Mouse (Mus musculus) lung, embryonic 14.5 days (tissue): ENCODE results near the gene Acrbp. TPM values are rescaled to one million over a fixed set of nuclear protein-coding genes. Genes with fewer than 3 reads are reported as not detected.

ENCODE experiments used
- ATAC-seq: fragments of 200-750 bp; cut with Nextera tagmentation; 2 replicates; pipeline ENCODE4 v1.8.0; 2017; ENCODE audit warnings: mild to moderate bottlenecking, moderate TSS enrichment, moderate library complexity; ENCODE audit not compliant: insufficient read depth
- DNase-seq: peaks from one replicate; pipeline ENCODE4 v3.0.0-alpha.2; 2015
- H3K27ac ChIP-seq: fragments of 300-500 bp; sonication (generic); 2 replicates; pipeline ENCODE4 v1.5.1; 2014; ENCODE audit warnings: low read depth, mild to moderate bottlenecking, moderate library complexity
- H3K27me3 ChIP-seq: fragments of 300-500 bp; sonication (generic); 2 replicates; pipeline ENCODE4 v1.6.1; 2014; ENCODE audit warnings: low read length, control low read depth; ENCODE audit not compliant: insufficient read depth
- H3K36me3 ChIP-seq: fragments of 300-500 bp; sonication (generic); 2 replicates; pipeline ENCODE4 v1.6.1; 2014; ENCODE audit warnings: control low read depth; ENCODE audit not compliant: insufficient read depth
- H3K4me1 ChIP-seq: fragments of 300-500 bp; sonication (generic); 2 replicates; pipeline ENCODE4 v1.6.1; 2014; ENCODE audit warnings: antibody characterized with exemption, control low read depth; ENCODE audit not compliant: insufficient read depth
- H3K4me2 ChIP-seq: fragments of 300-500 bp; sonication (generic); 2 replicates; pipeline ENCODE4 v1.6.1; 2014; ENCODE audit warnings: mild to moderate bottlenecking
- H3K4me3 ChIP-seq: fragments of 300-500 bp; sonication (generic); 2 replicates; pipeline ENCODE4 v1.5.1; 2014; ENCODE audit warnings: low read depth, low read length
- H3K9ac ChIP-seq: fragments of 300-500 bp; sonication (generic); 2 replicates; pipeline ENCODE4 v1.6.1; 2014
- H3K9me3 ChIP-seq: fragments of 300-500 bp; sonication (generic); 2 replicates; pipeline ENCODE4 v1.6.1; 2016; ENCODE audit warnings: low read depth, low read length, control low read depth
- CTCF ChIP-seq: IDR thresholded peaks from 2 replicates; pipeline ENCODE4 v1.5.1; 2016; ENCODE audit warnings: antibody characterized with exemption, low read depth
- WGBS: fragments of 180-500 bp; shearing (Covaris S2); extraction: QIAGEN DNeasy Blood & Tissue Kit; methylation state at CpG from one replicate; pipeline ENCODE4 v1.1.7; 2014; 5-methylcytosine and 5-hydroxymethylcytosine counted together
- polyA plus RNA-seq: library from polyadenylated mRNA; unstranded; fragments of >200 nt; fragmentation: Nextera tagmentation; extraction: Ambion mirVana; gene quantifications from 2 replicates; pipeline ENCODE4 v1.2.1, GENCODE M21; 2014

Gene Acrbp
- 13.6 TPM in 2 replicates for polyA plus RNA-seq

DNA sequence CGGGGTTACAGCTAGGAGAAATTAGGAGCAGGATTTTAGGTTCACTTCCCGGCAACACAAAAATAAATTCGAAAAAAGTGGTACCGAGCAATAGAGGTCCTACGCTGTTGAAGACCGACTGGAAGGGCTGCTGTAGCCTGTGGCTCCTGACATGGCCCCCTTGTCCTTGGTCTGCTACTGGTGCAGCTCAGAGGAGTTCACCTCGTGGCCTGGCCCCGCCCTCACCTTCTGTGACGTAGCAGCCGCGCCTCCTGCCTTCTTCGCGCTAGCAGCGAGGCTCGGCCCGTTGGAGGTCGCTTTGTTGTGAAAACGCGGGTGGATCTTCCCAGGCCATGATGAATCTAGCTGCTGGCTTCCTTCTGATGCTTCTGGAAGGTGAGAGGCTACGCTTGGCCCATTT, at the start of gene Acrbp:
Acrbp (plus strand) TSS at position 12 of the 400 bp plus-strand sequence.
- peaks cover 91% of the 10 kb centered on the region for H3K36me3 ChIP-seq
- H3K9ac ChIP-seq = no peak within 1 kb of the TSS
- ATAC-seq (no peak), DNase-seq (peak; percentile 30)
- no peak within 1 kb of the TSS for H3K27ac ChIP-seq
- no peak for TF ChIP-seq CTCF
- no peaks in the 10 kb centered on the region for H3K27me3 ChIP-seq
- no peak within 1 kb of the TSS for H3K4me3 ChIP-seq
- H3K4me1 ChIP-seq = no peaks in the 10 kb centered on the region
- H3K4me2 ChIP-seq = peak within 1 kb of the TSS; percentile 40
- 32% methylated on average over 20 of the region's 20 CpGs for WGBS
- H3K9me3 ChIP-seq = no peaks in the 10 kb centered on the region

DNA sequence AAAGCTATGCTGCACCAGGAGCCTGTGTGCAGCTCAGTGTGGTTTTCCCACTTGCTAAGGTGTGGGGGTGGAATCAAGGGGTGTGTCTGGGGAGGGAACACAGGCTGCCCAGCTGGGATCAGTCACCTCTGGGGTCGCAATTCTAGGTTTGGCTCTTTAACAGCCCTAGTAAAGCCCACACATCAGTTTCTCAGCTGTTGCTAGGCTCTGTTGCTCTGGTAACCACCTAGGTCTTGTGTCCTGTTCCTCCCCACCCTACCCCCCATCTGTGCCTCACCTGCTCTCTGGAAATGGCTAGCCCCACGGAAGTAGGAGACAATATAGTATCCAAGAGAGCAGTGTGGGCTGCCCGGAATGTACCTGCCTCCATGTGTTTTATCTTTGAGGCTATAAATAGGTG, 45.8 kb upstream of the Acrbp start:
- Histone ChIP-seq H3K27me3 (peaks cover 35% of the 10 kb centered on the region), H3K4me1 (no peaks in the 10 kb centered on the region), H3K4me2 (no peak overlapping the region), H3K4me3 (no peak overlapping the region), H3K9ac (no peak overlapping the region), H3K36me3 (no peaks in the 10 kb centered on the region), H3K9me3 (no peaks in the 10 kb centered on the region), H3K27ac (no peak overlapping the region)
- 52% methylated on average over 3 of the region's 3 CpGs for WGBS
- ATAC-seq (no peak), DNase-seq (no peak)
- no peak for TF ChIP-seq CTCF

DNA sequence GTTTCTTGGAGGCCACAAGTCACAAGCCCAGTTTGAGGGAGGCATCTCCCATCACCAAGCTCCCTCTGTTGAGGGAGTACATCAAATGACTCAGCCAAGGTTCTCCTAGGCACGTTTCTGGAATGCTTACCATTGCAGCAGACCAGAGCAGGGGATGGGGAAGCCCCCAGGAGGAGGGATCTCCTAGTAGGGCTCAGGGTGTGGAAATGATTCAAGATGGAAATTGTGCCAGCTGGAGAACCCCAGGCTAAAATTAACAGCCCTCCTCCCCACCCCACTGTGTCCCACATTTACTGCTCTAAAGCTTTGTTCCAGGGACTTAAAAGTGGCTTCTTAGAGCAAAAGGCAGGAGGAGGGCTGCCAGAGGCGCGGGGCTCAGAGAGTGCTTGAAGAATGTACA, 44.4 kb upstream of the Acrbp start:
- no peak for ATAC-seq
- peaks cover 22% of the 10 kb centered on the region for H3K27me3 ChIP-seq
- no peaks in the 10 kb centered on the region for H3K36me3 ChIP-seq
- no peak for DNase-seq
- WGBS = 37% methylated on average over 3 of the region's 3 CpGs
- no peak for TF ChIP-seq CTCF
- no peak overlapping the region for H3K4me3 ChIP-seq
- no peaks in the 10 kb centered on the region for H3K9me3 ChIP-seq
- H3K9ac ChIP-seq = no peak overlapping the region
- no peak overlapping the region for H3K4me2 ChIP-seq
- H3K27ac ChIP-seq = no peak overlapping the region
- H3K4me1 ChIP-seq = no peaks in the 10 kb centered on the region

DNA sequence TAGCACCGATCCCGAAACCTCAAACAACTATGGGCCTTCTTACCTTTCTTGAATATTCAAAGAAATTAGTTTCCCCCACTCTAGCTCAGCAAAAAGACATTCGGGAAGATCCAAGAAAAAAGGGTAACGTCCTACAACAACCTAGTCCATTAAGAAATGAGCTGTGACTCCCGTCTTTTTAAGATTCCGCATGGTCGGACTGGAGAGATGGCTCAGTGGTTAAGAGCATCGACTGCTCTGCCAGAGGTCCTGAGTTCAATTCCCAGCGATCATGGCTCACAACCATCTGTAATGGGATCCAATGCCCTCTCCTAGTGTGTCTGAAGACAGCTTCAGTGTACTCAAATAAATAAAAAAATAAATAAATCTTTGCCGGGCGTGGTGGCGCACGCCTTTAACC, 41.4 kb upstream of the Acrbp start:
- no peak for DNase-seq
- Histone ChIP-seq H3K9ac (peak overlapping the region; percentile 57), H3K36me3 (peaks cover 16% of the 10 kb centered on the region), H3K9me3 (no peaks in the 10 kb centered on the region), H3K27me3 (no peaks in the 10 kb centered on the region), H3K4me1 (no peaks in the 10 kb centered on the region), H3K4me3 (peak overlapping the region; percentile 78), H3K27ac (peak overlapping the region; percentile 79), H3K4me2 (peak overlapping the region; percentile 84)
- no peak for ATAC-seq
- TF ChIP-seq CTCF = no peak
- WGBS = 38% methylated on average over 13 of the region's 13 CpGs

DNA sequence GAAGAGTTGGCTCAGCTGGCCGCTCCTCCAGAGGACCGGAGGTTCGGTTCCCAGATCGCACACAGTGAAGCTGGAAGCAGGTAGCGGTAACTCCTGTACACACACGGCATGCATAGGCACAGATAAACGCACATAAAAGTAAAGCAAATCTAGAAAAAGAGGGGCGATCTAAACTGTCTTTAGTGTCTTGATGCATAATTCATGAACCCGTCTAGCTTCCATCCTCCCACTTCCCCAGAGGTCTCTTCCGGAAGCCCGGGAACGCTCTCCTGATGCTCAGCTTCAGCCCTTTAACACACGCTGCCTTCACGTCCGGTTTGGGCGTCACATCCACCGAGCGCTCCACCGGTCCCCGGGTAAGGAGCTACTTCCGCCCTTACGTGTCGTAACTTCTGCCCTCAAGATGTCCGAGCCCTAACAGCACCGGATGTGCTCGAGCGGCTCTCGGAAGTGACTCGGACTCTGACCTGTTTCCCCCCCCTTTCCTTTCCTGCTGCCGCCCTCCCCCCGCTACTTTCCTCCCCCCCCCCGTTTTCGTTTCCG, 40.8 kb upstream of the Acrbp start:
- H3K4me2 ChIP-seq = peak overlapping the region; percentile 84
- H3K27ac ChIP-seq = peak overlapping the region; percentile 98
- H3K27me3 ChIP-seq = no peaks in the 10 kb centered on the region
- DNase-seq (peak; percentile 99), ATAC-seq (peak; percentile 98)
- H3K4me1 ChIP-seq = no peaks in the 10 kb centered on the region
- peak overlapping the region; percentile 78 for H3K4me3 ChIP-seq
- TF ChIP-seq CTCF = no peak
- no peaks in the 10 kb centered on the region for H3K9me3 ChIP-seq
- H3K9ac ChIP-seq = peak overlapping the region; percentile 90
- peaks cover 22% of the 10 kb centered on the region for H3K36me3 ChIP-seq
- 0% methylated on average over 33 of the region's 34 CpGs for WGBS

DNA sequence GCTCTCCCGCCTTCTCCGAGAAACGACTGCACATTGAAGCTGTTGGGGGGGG, 40.5 kb upstream of the Acrbp start, which contains the start of gene Zfp384:
Zfp384 (plus strand) TSS at position 17 of the 52 bp plus-strand sequence.
- 0% methylated on average over 1 of the region's 3 CpGs for WGBS
- H3K4me2 ChIP-seq = peak within 1 kb of the TSS; percentile 84

DNA sequence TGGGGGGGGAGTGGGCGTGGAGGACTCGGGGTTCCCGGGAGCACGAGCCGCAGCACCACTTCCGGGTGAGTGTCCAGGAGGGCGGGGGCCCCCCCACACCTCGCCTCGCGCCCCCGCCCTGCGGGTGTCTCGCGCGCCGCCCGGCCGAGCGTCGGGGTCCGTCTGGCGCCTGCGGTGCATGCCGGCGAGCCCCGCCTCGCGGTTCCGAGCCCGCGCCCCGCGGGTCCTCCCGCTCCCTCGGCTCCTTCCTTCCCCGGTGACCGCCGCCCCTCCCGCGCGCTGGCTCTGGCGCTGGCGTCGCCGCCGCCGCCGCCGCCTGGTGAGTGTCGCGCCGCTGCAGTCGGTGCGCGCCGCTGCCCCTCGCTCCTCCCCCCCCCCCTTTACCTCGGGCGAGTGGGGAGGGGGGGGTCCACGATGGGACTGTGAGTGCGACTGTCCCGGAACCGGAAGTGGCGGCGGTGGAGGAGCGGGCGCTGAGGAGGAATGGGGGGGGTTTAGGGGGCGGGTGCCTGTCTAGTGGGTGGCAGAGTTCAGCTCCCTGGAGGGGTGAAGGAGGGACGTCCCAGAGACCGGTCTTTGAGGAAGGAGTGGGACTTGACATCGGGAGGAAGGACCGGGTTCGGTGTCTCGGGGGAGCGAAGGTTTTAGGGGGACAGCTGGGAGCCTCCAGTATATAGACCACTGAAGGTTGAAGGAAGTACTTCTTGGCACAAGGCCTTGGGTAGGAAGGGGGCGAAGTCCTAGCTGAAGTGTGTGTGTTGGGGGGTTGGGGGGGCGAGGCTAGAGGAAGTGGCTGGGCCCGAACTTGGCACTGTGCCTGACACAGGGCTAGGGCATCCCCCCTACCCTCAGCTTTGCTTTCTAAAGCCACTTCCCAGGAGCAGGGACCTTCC, 40.1 kb upstream of the Acrbp start:
- H3K9ac ChIP-seq = peak overlapping the region; percentile 90
- no peaks in the 10 kb centered on the region for H3K4me1 ChIP-seq
- no peaks in the 10 kb centered on the region for H3K9me3 ChIP-seq
- peak overlapping the region; percentile 78 for H3K4me3 ChIP-seq
- peak overlapping the region; percentile 98 for H3K27ac ChIP-seq
- DNase-seq = peak; percentile 90
- TF ChIP-seq CTCF = no peak
- ATAC-seq = peak; percentile 85
- WGBS = under 1% methylated on average over 74 of the region's 78 CpGs
- no peaks in the 10 kb centered on the region for H3K27me3 ChIP-seq
- peaks cover 30% of the 10 kb centered on the region for H3K36me3 ChIP-seq
- H3K4me2 ChIP-seq = peak overlapping the region; percentile 84

More for the DNA sequence above, 40.5 kb upstream of the Acrbp start, which contains the start of gene Zfp384:
- H3K9me3 ChIP-seq = no peaks in the 10 kb centered on the region
- DNase-seq (no peak), ATAC-seq (no peak)
- no peaks in the 10 kb centered on the region for H3K27me3 ChIP-seq
- H3K36me3 ChIP-seq = peaks cover 25% of the 10 kb centered on the region
- H3K4me1 ChIP-seq = no peaks in the 10 kb centered on the region
- peak within 1 kb of the TSS; percentile 90 for H3K9ac ChIP-seq
- peak within 1 kb of the TSS; percentile 78 for H3K4me3 ChIP-seq
- H3K27ac ChIP-seq = peak within 1 kb of the TSS; percentile 98
- no peak for TF ChIP-seq CTCF
